Mouse (Mus musculus) right cerebral cortex, postnatal 10 days (tissue): Measurements from ENCODE around the gene Traf5.
A peak's percentile ranks its signal among the peaks of the same experiment; 100 is the strongest.

Source experiments
- DNase-seq, 2 experiments: peaks; one replicate each; pipeline ENCODE4 v3.0.0; 2021; ENCODE audit warnings: low spot score in 2 of 2

Traf5 gene

DNA sequence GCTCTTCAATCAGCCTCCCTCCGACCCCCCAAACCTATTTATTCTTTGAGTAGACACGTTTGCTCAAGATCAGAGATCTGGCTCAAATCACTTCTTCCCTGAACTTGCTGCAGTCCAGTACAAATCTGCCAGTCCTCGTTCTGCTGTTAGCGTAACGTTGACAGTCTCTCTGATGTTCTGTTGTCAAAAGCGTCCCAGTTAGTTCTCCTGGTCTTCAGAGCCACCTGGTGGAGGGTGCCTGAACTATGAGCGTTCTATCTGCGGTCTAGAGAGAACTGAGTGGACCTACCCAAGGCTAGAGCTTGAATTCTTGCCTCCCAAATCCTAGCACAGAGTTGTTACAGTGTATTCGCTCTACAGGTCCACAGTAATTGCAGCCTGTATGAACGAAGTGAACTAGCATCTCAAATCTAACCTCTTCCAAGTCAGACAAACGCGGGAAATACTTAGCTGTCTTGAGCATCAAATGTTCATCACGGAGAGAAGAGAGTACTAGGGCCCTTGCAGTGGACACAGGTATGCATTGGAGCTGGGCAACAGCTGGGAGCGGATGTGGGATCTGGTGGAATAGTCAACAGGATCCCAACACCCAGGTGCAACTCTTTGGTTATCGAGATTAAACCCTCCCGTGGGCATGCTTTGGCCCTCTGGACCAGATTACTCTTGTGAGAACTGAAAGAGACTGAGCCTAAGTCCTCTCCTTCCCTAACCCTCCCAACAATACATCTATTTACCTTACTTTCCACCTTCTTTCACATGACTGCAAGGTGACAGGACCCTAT, 711 bp upstream of the Traf5 start:
- peak; percentile 90 to 93 for DNase-seq

DNA sequence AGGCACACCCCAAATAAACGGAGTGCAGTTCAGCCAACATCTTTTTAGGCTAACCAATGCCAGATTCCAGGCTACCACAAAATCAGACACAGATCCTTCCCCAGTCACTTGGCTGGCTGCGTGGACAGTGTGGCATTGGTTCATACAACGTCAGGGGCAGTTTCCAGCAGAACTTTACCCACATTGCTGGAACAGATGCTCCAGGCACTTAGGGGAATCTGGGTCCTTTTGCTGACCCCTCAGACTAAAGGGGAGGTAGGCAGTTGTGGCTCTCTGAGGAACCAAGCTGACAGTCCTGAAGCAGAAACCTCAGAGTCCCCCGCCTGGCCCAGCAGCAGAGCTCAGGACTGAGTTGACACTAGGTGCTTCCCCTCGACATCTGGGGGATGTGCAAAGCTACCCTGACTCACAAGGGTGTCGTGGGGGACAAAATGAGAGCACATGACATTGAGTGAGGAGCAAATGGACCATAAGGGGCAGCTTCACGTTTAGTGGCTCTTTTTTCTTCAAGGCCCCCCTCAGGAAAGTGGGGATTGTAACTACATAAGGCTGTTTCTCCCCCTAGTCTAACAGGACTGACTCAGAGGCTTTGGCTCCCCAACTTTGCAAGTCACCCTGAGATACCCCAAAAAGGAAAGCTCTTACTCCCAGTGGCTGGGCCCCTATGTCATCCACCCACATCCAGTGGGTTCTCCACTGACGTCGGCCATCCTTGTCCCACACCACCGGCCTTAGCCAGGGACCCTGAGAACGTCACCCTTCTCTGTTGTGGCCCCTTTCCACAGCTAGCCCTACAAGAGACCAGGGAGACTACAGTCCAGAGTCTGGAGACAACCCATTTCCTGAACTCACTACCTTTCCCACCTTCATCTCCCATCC, 1.4 kb downstream of the Traf5 start:
- no peak for DNase-seq

DNA sequence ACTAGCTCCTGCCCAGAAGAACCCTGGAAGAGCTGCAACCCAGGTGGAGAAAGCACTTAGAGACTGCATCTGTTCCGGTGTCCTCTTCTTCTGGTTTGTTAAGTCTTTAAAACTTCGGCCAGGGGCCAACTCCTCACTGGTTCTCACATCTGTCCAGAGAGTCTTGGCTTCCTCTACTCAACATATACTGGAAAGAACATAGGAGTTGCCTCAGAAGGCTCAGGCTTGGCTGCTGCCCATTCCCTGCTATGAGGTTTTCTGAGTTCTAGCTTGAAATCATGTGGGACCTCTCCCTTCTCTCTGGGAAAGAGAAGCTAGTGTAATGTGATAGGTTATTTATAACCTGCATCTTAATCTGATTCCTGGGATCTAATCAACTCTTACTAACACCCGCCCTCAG, 2.1 kb downstream of the Traf5 start:
- no peak for DNase-seq

DNA sequence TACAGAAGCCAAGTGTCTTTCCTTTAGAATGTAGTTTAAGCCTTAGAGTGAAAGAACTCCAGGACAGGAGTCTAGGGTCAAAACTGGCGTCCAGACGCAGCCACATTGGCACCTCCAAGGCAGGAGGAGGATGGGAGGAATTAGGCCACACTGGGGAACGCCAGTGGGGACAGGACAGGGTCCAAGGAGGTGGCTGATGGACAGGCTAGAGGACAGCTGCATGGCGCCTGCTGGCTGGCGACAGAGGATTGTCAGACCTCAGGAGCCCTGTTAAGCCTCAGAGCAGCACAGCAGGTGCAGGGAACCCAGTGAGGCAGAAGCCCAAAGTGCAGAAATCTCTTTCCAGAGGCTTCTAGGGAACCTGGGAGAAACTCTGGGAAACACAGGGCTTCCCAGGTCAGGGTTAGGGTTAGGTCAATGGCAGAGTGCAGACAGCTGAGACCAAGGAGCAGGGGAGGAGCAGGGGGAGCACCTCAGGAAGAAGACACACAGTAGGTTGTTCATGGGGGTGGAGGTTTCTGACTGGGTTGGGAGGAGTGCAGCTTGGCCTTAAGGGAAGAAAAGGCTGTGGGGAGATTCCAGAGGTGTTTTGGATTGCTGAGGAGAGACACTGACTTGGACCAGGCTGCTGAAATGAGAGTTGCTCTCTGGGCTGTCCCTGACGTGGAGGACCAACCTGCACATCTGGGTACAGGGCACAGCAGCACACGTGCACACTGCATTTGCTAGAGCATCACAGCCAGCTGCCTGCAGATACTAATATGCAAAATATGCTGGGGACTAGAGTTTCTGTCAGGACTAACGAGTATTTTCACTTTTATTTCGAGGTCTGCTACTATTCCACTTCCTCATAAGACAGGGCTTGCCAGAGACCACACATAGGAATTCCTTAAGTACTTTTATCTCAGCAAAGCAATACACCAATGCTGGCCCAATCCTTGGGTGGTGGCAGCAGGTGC, 2.9 kb downstream of the Traf5 start:
- DNase-seq: no peak

DNA sequence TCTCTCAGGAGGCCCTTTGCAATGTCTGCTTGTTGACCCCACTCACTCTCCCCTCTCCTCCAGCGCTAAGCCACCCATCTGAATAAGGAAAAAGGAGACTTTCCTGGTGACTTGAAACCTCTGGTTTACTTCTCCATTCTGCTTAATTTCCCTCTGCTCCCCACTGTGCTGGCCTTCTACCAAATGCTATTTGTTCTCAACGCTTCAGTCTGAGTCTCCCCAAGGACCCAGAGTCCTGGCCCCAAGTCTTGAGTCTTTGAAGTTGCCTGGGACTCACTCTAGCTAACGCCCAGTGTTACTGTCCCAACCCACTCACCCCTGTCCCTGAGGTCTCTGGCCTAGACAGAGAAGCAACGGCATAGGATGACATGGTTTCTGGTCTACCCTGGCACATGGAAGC, 4.3 kb downstream of the Traf5 start:
- DNase-seq: no peak

DNA sequence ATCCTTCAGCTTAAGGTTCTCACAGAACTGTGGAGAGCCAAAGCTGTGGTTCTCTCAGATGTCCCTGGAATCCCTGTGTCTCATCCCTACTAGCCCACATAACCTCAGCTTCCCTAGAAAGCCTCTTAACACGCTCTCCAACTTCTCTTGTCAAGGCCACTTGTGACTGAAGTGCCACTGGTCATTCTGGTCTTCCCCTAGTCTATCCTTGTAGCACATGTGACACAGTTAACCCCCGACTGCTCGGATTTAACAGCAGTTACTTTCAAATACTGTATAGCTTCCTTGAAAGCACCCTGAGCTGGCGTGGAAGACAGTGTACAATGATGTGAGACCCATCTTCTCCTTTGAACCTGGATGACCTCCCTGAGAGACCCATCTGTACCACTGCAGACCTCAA, 5.3 kb downstream of the Traf5 start:
- no peak for DNase-seq

DNA sequence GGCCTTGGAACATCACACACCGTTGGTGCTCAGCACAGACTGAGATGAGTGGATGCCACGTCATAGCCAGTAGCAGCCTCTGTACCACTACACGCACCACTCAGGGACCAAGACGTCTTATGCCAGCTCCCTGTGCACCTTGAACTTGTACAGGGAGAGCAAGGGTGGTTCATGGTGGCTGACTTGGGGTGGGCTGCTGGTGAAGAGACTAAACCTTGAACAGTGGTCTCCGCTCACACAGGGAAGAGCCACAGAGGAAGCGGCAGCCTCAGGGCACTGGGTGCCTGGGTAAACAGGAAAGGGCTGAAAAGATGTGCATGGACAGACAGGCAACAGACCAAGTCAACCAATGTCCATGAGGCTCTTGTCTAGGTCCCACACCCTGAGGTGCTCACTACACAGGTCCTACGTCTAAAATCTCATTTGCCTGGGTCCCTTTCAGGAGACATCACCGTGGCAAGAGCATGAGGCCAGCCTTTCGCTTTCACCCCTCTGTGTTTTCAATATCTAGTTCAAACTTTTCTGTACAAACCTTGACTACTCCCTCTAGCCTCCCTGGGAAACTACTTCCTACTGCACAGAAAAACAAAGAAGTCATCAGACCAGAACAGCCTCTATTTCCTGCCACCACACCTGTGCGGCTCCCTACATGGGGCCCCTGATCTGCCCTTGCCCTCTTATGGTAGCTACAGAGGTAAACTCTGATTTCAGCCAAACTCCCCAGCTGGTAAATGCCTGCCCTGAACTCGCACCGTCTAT, 5.9 kb downstream of the Traf5 start:
- DNase-seq: no peak

DNA sequence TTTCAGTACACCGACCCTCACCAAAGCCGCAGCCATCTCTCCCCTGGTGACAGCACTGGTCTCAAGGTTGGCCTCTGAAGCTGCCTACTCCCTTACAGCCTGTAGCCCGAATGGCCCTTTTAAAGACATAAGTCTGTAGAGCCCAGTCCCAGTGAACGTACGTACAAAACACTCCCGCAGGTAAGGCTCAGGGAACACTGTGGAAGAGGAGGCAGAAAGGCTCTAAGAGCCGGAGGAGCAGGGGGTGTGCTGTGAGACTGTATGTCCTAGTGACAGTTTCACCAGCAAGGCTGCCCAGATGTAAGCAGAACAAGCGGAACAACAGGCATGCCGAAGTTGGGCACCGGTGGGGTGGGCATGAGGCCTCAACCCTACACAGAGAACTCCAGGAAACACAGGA, 7.1 kb downstream of the Traf5 start:
- no peak for DNase-seq

DNA sequence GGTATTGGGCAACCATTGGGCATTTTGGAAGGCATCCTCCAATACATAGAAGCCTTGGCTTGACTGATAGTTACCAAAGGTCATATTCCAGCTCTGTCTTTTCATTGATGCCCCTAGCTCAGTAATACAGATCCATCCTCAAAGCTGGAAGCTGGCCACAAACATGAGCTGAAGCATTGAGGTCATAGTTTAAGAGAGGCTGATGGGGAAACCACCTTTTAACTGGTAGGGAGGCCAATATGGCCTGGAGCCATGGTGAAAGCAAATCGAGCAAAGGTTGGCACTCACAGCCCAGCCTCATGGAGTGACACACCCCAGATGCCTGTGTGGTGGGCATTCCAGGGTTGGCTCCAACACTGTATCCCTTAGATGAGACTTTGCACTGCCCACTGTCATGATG, 9.7 kb downstream of the Traf5 start:
- DNase-seq: no peak

DNA sequence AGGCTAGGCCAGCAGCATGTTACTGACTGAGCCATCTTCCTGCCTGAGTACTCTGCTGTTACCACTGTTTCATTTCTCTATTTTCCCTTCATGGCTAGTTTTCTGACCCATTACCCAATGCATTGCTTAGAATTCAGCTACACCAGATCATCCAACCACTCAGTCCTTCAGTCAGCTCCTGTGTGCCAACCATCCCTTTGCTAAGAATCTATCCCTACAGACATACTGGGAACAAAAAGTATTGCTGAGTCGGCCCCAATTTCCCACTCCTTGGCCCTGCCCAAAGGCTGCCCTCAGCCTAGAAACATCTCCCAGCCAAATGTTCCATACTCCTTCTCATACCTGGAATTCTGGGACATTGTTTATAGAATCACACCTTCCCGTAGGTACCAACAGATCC, 11.2 kb downstream of the Traf5 start:
- no peak for DNase-seq

DNA sequence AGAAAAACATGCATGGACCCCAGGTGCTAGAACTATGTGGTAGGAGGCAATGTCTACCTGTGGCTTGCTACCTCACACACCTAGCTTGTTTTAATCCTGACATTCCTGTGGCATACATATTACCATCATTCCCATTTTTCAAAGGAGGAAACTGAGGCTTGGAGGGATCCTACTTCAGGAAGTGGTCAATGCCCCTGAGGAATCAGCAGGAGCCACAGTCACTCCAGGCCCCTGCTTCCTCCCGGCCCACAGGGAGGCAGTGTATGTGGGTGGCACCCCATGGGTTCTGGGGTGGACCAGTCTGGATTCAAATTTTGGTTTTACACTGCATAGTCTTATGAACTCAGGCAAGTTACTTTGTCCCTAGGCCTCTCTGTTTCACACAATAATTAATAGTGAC, 13.2 kb downstream of the Traf5 start:
- DNase-seq: no peak

DNA sequence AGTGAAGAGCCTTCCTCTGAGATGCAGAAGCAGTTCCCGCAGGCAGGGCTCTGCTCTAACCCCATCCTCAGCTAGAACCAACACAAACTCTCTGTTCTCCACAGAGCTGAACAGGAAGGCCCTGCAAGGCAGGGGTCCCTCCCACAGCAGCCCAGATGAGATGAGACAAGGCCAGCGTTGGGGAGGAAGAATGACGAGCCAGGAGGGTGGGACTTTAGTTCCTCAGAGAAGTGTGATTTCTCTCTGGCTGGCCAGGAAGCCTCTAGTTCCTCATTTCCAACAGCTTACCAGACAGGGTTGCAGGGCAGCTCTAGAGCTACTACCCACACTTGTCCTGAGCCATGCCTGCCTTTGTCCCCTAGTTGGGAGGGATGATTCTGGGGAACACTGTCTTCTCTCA, 14.0 kb downstream of the Traf5 start:
- DNase-seq: peak; percentile 53 to 55

DNA sequence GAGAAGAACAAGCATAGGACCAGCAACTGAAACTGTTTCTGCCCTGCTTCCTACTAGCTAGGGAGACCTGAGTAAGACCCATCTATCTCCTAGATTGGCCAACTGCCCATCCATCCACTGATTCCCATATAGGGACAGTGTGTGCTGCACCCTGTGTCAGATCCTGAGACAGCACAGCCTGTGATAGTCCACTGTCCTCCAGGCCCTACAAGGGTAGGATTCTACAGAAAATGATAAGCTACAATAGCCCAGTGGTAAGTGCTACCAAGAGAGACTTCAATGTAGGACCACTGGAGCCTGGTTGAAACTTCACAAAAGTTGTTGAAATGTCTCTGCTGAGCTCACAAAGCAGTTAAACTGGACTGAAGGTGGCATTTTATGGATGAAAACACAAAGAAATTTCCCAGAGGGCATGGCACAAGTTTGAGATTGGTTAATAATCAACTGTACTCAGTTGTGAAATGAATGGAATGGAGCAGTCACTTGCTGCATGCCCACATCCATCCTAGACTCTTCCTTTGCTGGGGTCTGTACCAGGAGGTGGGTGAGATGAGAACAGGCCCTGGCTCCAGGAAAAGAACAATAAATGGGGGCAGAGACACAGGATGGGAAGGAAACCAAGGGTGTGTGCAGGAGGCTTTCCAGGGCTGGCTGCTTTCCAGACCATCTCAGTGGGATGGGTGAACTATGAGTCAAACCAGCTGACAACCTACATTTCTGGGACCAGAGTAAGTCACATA, 15.4 kb downstream of the Traf5 start:
- peak in 1 of 2 experiments; percentile 22 for DNase-seq

DNA sequence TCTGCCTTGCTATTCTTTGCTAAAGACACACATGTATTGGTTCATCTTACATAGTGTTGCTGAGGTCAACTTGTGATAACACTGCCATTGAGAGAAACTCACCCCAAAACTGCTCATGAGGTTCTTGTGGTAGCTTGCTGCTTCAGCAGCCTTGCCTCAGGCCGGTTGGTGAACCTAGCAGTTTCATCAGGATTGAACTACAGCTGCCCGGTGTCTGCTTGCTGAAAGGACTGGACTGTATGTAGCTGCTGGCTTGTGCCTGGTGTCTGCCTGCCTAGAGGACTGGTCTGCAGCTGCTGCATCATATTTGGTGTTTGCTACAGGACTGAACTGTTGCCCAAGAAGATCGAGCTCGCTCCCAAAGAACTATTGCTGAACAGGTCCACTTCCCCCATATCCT, 16.3 kb downstream of the Traf5 start:
- no peak for DNase-seq

DNA sequence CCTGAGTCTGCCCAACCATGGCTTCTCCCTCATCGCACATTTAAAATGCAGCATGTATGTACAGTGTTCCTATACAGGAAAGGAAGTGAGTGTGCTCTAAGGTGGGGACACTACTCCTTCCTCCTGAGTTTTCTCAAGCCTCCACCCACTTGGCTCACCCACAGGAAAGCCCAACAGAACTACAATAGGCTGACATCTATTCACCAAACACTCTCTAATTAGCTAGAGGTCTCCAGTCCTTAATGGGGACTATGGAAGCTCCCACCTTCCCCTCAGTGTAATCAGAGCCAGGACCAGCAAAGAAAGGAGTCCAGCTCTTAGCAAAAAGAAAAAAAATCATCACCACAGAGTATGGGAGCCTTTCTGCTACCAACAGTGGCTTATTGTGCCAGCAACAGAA, 17.5 kb downstream of the Traf5 start:
- no peak for DNase-seq

DNA sequence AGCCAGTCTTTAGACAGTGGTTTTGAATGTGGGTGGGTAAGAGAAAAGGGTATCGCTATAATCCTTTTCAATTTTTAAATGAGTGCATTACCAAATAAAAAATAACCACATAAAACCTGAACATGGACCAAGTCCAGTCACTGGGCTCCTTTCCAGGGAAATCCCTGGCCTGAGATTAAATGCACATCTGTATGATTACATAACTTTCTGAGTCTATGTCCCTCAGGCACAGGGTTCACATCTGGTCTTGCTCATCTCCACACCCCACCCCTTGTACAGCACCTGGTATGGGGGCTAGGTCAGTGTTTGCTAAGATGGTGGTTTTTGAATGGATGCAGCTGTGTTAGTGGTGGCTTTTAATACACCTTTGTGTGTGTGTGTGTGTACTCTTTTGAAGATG, 19.9 kb downstream of the Traf5 start:
- no peak for DNase-seq

DNA sequence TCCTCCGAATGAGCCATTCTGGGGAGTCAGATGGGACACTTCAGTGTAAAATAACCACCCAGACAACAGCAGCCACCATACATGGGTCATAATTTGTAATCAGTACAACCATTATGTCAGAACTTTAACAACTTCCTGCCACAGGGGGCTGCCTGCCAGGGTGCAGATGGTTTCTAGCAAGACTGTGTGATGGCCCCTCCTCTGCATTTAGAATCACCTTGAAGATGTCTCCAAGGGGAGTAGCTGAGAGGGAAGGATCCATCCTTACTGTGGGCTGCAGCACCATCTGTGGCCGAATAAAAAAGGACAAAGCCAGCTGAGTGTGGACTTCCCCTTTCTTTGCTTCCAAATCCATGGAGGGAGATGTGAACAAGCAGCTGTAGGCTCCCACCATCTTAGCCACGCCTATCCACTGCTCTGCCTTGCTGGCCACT, 21.7 kb downstream of the Traf5 start:
- no peak for DNase-seq

DNA sequence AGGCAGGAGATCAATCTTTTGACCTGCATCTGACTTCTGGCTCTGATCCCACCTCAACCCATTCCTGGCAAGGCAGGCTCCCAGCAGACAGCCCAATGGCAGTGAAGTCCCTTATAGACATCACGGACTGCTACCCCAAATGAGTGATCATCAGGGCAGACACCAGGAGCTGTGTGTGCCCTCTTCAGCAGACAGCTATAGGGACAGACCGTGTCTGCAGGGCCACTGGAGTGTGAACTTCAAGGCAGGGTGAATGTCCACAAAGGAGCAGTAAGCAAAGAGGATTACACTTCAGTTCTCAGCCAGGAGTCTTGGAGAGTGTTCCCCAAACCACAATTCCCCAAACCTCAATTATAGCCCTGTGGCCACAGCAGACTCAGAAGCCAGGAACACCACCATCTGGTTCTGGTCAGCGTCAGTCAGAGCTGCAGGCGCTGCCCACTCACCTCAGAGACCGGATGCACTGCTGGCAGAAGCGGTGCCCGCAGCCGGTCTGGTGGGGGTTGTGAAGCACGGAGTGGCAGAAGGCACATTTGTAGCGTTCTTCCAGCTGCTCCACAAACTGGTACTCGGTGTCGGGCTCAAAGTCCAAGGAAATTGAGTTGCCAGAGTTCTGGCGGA, 22.3 kb downstream of the Traf5 start:
- peak in 1 of 2 experiments; percentile 54 for DNase-seq

DNA sequence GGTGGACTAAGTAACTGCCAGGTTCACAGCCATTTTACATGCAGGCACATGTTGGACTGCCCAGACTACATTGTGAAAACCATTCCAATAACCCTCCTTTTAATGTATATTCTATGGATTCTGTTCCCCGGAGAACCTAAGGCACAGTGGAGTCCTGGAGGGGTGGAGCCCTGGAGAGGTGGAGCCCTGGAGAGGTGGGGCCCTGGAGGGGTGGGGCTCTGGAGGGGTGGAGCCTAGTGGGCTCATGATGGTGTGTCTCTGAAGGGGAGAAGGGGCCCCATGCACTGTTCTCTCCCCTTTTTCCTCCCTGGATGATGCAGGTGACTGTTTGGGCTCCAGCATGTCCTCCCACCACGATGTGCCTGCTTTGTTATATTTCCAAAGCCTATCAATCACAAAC, 24.2 kb downstream of the Traf5 start:
- no peak for DNase-seq

DNA sequence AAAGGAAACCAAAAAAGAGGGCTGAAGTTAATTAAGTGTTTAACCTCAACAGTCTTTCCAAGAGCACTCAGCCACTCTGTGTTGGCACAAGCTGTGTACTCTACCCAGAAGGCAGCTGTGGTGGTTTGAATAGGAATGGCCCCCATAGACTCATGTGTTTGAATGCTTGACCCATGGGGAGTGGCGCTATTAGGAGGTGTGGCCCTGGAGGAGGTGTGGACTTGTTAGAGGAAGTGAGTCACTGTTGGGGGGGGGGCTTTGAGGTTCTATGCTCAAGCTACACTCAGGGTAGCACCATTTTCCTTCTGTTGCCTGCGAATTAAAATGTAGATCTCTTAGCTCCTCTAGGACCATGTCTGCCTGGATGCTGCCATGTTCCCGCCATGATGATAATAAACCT, 25.4 kb downstream of the Traf5 start:
- DNase-seq: no peak
